Mouse (Mus musculus) liver, adult (tissue): ENCODE measurements around the gene Cers1.

Source experiments
- GATA4 ChIP-seq: IDR thresholded peaks from 2 replicates; pipeline ENCODE4 v1.6.1; 2014; ENCODE audit warnings: mild to moderate bottlenecking, low read length; ENCODE audit not compliant: insufficient replicate concordance

The Cers1 gene

DNA sequence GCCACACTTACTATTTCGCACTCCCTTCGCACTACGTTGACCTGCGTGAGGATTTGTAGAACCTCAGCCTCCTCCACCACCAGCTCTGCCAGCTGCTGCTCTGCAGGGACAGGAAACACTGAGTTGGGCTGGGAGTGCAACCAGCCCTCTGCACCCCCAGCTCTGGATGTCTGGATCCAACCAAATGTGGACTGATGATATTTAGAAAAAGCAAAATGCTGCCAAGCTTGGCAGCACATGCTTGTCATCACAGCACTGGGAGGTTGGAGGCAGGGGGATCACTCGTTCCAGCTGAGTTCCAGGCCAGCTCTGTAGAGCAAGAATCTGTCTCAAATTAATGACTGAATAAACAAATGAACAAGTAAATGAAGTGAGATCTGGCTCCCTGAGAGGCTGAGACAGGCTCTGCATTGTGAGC, 21.6 kb upstream of the Cers1 start:
- no peak for TF ChIP-seq GATA4

DNA sequence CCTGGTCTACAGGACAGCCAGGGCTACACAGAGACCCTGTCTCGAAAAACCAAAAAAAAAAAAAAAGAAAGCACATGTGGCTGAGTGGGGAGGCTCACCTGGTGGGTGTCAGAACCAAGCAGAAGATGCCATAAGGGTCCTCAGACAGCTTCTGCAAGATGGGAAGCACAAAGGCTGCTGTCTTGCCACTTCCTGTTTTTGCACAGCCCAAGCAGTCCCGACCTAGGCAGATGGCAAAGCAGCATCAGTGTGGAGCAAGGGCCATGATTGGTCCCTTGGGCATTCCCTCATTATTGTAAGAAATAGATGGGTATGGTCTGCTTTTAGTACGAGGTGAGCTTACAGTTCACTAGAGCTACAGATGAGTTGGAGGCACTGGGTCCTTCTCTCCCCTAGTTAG, 14.7 kb upstream of the Cers1 start:
- TF ChIP-seq GATA4 = no peak

DNA sequence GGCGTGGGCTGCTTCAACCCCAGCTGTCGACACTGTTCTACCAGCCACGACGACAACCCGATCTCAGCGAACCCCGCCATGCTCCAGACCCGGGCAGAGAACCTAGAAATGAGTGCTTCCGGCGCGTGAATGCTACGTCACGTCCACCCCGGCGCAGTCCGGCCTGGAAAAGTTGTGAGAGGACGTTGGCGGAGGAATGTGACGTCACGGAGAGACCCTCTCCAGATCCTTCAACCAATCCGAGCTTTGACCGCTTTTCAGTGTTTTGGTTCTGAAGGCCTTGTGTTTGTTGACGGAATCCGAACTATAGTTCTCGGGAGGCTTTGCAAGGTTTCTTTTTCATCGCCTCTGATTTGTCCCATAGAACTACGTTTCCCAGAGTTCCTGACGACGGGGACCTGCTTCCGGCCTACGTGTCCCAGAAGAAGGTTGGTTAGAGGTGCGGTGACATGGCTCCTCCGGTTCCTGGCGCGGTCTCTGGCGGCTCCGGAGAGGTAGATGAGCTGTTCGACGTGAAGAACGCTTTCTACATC, 13.2 kb upstream of the Cers1 start, which contains the start of the genes Ddx49 and Cope:
TSS of gene Ddx49 (minus strand) at position 132 of the 533 bp plus-strand sequence.
TSS of gene Cope (plus strand) at position 161 of the 533 bp plus-strand sequence.
- no peak for TF ChIP-seq GATA4

DNA sequence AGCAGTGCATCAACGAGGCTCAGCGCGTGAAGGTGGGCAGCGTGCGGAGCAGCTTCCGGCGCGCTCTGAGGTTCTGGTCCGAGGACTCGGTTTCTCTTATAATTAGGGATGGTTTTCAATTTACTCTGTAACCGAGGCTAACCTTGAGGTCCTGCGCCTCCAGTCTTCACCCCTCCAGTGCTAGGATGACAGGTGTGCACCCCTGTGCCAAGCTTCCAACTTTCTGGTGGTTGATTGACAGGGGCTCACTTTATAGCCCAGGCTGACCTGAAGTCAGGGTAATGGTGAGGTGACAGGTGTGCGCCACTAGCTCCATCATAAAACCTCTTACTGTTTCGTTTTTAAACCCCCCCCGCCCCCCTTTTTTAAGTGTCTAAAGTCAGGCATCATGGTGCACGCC, 12.7 kb upstream of the Cers1 start:
- no peak for TF ChIP-seq GATA4

DNA sequence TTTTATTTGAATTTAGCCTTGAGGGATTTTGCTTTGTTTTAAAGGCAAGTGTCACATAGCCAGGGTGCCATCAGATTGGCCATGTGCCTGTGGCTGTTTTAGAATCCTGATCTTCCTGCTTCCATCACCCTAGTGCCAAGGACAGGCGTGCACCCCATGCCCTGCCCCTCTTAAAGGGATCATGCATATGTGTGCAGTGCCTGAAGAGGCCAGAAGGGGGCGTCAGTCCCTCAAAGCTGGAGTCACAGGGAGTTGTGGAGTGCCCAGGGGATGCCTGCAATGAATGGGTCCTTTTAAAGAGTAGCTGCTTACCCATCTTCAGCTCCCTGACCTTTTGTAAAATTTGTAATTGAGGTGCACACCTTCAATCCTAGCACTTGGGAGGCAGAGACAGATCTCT, 6.3 kb upstream of the Cers1 start:
- no peak for TF ChIP-seq GATA4

DNA sequence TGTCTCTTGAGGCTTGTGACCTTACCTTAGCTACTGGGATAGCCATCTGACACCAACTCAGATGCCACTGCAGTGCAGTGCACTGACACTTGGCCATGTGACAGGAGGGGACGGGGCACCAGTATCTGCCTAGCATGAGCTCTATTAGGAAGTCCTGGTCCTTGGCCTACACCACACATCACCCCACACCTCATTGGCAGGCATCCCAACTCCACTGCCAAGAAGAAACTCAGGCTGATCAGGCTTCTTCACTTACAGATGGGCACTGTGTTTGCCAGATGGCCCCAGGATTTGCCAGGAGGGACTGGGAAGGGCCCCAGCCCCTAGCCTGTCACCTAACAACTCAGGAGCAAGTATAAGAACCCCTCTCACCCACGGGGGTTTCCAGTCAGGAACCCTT, 2.2 kb upstream of the Cers1 start:
- TF ChIP-seq GATA4 = no peak

DNA sequence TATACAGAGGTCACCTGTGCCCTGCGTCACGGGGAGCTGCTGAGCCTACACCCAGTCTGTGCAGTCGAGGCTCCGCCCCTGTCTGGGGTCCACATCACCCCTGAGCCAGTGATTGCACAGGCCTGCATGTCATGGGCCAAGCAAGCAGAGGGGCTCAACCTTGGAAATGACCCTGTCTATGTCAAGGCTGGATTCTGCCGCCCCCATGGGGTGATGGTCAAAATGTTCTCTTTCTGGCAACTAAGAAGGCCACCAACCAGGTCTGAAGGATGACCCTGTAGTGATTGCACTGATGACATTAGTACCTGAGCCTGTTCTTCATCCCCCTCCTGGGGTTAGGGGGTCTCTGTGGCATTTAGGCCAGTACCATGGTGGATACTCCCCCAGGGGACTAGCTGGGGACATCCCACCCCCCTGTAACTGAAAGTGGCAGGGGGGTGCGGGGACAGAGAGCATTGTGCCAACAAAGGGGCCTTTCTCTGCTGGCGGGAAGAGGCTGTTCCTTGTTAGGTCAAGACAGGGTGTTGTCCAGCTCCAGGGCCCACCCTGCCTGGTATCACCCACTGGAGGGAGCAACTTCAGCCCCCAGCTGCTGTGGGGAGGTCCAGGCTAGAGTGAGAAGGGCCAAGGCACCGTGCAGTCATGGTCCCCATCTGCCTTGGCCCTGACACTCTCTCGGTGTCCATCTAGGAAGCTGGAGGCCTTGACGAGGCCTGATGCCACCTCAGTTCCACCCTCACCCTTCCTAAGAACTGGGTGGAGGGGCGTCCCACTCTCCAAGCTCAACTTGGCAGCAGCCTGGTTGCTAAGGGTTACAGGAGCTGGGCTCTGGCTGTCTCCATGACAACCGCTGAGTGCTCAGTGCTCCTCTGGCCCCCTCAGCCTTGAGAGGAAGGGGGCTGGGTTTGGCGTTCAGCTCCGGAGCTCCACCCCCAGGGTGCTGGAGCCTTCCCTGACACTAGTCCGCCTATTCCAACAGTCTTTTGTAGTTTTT, 1.2 kb downstream of the Cers1 start:
- no peak for TF ChIP-seq GATA4

DNA sequence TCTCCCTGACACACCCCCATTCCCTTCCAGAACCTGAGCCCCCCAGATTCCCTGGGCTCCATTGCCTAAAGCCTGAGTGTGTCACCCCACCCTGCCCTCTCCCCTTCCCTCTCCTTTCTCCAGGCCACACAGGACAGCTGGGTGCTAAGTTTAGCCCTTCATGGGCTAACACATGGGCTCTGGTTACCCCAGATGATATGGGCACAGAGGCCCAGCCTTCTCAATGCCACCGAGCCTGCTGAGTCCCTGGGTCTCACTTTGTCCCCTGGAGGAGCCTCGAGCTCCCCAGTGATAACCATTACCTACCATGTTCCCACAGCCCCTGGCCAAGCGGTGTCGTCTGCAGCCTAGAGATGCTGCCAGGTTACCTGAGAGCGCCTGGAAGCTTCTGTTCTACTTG, 2.3 kb downstream of the Cers1 start:
- TF ChIP-seq GATA4 = no peak

DNA sequence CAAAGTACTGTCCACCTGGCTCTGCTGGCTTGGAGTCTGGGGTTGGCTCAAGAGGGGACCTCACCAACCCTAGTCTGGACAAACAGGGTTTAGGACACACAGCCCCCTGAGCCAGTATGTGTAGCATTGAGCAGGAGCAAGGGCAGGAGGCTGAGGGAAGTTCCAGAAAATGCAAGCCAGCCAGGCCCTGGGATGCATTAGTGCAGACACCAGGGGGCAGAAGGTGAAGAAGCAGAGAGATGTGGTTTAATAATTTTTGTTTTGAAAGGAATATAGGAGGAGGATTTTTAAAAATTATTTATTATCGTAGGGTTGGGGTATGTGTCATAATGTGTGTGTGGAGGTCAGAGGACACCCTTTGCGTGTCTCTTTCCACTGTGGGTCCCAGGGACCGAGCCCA, 8.1 kb downstream of the Cers1 start:
- no peak for TF ChIP-seq GATA4

DNA sequence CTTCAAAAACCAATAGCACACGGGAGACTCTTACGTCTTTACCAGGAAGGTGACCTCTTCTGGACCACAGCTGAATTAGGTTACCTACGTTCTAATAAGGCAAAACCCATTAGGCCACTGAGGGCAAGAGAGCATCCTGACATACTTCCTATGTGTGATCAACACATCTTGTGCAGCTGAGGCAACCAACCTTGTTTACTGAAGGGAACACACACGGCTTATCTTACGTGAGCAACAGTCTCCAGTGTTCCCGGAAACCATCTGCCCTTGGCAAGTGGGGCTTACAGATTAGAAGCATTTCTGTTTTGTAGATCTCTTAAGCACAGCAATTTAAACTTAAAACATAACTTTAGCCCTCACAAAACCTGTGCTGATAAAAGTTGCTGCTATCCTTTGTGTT, 11.9 kb downstream of the Cers1 start:
- no peak for TF ChIP-seq GATA4

DNA sequence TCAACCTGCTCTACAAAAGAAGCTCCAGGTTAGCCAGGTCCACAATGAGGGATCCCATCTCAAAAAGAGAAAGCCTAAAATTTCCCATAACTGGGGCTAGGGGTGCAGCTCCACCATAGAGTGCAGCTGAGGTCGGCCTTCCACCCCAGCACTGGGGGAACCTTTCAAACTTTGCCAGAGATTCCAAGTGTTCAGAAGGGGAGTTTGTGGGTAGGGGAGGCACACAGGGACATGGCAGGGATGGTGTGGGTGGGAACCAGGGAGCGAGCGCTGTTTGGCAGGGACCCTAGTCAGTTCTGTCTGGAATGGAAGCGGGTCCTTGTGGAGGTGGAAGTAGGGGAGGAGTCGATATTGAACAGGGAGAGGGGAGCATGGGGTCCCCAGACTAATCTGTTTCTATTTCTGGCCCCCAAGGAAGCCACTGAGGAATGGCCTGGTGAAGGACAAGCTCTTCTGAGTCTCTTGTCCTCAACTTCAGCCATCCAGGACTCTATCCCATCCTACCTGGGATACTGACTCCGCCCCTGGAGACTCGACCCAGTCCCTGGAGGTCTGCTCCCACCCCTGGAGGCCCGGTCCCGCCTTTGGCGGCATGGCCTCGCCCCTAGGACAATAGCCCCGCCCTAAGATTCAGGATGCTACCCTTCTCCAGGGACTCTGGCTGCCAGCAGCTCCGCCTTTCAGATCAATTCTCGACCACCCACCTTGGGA, 13.7 kb downstream of the Cers1 start, which contains the start of gene Gdf1:
TSS of gene Gdf1 (plus strand) at position 694 of the 711 bp plus-strand sequence.
- TF ChIP-seq GATA4 = no peak

DNA sequence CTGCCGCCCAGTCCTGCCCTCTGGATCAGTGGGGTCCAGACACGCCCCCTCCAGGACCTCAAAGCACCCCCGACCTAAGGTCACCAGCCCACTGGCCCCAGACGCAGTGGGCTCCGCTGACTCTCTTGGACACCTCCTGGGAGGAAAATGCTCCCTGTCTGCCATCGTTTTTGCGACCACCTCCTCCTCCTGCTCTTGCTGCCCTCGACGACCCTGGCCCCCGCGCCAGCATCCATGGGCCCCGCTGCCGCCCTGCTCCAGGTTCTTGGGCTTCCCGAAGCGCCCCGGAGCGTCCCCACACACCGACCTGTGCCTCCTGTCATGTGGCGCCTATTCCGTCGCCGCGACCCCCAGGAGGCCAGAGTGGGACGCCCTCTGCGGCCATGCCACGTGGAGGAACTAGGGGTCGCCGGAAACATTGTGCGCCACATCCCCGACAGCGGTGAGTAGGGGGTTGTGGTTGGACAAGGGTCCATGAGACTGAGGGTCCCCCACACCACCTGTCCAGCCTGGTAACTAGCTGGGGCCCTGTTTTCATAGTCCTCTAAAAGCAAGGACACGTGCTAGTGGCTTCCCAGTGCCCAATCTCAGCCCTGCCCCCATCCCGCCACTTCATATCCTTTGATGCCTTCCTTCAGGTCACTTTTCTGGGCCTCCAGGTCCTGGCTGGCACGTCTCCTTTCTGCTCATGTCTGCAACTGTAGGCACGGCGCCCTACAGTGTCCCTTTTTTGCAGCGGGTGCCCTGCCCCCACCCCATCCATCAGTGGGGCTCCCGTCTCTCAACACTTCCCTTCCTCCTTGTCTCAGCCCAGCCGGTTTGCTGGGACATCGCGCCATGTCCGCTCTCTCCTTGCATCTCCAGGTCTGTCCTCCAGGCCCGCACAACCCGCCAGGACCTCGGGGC, 14.5 kb downstream of the Cers1 start:
- TF ChIP-seq GATA4 = no peak

DNA sequence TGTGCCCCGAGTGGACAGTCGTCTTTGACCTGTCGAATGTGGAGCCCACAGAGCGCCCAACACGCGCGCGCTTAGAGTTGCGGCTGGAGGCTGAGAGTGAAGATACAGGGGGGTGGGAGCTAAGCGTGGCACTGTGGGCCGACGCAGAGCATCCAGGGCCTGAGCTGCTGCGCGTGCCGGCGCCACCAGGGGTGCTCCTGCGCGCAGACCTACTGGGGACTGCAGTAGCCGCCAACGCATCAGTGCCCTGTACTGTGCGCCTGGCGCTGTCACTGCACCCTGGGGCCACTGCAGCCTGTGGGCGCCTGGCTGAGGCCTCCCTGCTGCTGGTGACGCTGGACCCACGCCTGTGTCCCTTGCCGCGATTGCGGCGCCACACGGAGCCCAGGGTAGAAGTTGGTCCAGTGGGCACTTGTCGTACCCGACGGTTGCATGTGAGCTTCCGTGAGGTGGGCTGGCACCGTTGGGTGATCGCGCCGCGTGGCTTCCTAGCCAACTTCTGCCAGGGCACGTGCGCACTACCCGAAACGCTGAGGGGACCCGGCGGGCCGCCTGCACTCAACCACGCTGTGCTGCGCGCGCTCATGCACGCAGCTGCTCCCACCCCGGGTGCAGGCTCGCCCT, 15.3 kb downstream of the Cers1 start:
- TF ChIP-seq GATA4 = no peak

DNA sequence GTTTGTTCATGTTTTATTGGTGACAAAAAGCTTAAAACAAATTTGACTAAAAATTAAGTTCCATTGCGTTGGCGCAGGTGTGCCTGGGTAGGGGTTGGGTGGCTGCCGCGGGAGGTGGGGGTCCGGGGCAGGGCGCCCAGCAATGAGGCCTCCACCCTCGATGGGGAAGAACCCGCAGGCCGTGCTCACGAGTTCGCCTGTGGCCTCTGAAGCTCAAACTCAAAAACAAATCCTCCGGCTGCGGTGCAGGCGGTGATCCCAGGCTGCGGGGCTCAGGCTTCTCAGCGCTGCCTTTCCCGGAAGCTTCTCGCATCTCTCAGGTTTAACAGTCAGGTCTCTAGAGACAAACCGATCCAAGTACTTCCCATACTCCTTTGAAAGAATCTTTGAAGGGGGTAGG, 16.0 kb downstream of the Cers1 start:
- TF ChIP-seq GATA4 = no peak
